Mouse (Mus musculus): ENCODE measurements around the gene Snx13. TPM values are rescaled to one million over a fixed set of nuclear protein-coding genes. Genes with fewer than 3 reads are reported as not detected.

The Snx13 gene
- polyA plus RNA-seq, 1 experiment from 2014 or later, result 32.2 TPM

MicroRNAs encoded within 50 kb of the gene (microRNA counts, 519-probe panel; counts per million panel counts)
- not detected for microRNA mmu-miR-680

Small RNA genes within 50 kb of the gene (microRNA-seq; reads per million reads assigned to microRNA genes)
- not detected for gene Mir680-3

Other genes starting within 250 kb of the Snx13 start
- 14.1 and 14.3 TPM in 2 replicates for gene Hdac9, start 130.1 kb upstream of the Snx13 start, polyA plus RNA-seq (2014; fragmentation: Nextera tagmentation; extraction: Ambion mirVana)
- gene Prps1l1, start 62.4 kb upstream of the Snx13 start, polyA plus RNA-seq (2014; fragmentation: Nextera tagmentation; extraction: Ambion mirVana), result not detected in 2 replicates

All from neural tube, embryonic 14.5 days (tissue).